Mouse (Mus musculus) gastrocnemius, adult 8-10 months (tissue): ENCODE results near the gene Pigq. TPM values are rescaled to one million over a fixed set of nuclear protein-coding genes. Genes with fewer than 3 reads are reported as not detected.

Experiments
- DNase-seq, 2 experiments: peaks; one replicate each; pipeline ENCODE4 v3.0.0; 2022; ENCODE audit warnings: low spot score in 2 of 2
- total RNA-seq, 4 experiments: library from RNA; stranded (reverse); gene quantifications; 2 replicates each; pipeline ENCODE4 v1.2.4; 2022

Pigq gene
- total RNA-seq, 4 experiments from 2014 or later: 18.1 to 21.0 (median 18.8) TPM

GRCm38 (mm10) chr17:25958771-25959494 is 14.2 kb upstream of the Pigq start:
- no peak for DNase-seq

- no peak for DNase-seq
Measured at GRCm38 (mm10) chr17:25957586-25958051, 12.9 kb upstream of the Pigq start.

- no peak for DNase-seq
Measured at GRCm38 (mm10) chr17:25956631-25957030, 11.9 kb upstream of the Pigq start.

DNA sequence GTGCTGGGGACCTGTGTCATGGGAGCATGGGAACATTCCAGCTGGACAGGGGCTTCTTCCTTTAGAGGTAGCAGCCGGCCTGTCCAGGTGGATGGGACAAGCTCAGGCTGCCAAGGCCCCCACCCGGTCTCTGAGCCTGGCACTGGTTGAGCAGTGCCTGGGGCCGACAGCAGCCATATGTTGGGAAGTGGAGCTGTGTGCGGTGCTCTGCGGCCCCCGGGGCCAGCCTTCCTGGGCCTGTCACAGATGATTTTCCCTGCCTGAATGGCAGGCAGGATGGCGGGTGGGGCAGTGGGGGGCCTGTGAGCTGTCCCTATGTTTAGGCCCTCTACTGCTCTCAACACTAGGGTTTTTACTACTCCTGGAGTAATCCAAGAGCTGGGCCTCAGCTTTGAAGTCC is 11.5 kb upstream of the Pigq start:
- no peak for DNase-seq

- DNase-seq: no peak
Measured at GRCm38 (mm10) chr17:25955736-25956135, 11.0 kb upstream of the Pigq start.

DNA sequence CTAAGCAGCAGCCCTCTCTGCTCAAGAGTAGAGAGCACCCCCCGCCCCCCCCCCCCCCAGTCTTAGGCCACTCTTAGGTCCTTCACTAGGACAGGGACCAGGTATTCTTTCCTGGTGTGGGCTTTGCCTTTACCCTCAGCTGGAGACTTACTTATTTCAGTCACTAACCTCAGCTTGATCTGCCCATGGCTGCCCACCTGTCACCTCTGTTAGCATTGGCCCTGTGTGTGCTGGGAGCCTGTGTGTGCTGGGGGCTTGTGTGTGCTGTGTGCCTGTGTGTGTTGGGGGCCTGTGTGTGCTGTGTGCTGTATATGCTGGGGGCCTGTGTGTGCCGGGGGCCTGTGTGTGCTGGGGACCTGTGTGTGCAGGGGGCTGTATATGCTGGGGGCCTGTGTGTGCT is 9.9 kb upstream of the Pigq start:
- DNase-seq: no peak

GRCm38 (mm10) chr17:25953161-25953560 is 8.4 kb upstream of the Pigq start:
- no peak for DNase-seq

DNA sequence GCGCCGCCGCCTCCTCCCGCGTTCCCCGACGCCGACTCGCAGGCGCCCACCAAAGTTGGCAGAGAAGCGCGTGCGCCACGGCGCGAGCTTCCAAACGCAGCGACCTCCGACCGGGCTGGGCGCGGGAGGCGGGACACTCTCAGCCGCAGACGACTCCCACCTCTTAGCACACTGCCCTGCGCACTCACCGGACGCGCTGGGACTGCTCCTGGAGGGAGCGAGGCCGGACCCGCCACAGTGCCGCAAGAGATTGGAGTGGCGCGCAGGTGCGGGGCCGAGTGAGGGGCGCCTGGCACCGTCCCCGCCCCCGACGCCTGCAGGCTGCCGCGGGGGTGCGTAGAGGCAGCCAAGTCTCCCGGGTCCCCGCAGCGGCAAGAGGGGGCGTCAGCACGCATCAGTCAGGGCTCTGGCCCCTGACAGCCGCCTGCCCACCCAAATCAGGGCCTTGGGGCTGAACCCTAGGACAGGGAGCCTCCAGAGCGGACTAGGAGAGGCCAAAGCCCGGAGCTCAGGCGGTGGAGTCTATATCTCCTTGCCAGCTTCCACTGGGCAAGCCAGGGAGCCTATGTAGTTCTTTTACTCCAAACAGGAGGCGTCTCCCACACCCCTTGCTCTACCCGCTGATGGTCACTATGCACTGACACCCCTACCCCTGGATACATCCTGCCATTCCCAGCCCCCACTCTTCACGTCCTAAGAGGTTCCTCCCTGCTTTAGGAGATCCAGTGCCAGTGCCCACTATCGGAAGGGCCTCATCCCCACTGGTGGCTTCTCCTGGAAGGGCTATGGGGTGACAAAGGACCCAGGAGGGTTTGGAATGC is 7.3 kb upstream of the Pigq start, which contains the start of gene A930017K11Rik:
Gene A930017K11Rik (minus strand): TSS at position 763 of the 821 bp plus-strand sequence.
- no peak for DNase-seq

DNA sequence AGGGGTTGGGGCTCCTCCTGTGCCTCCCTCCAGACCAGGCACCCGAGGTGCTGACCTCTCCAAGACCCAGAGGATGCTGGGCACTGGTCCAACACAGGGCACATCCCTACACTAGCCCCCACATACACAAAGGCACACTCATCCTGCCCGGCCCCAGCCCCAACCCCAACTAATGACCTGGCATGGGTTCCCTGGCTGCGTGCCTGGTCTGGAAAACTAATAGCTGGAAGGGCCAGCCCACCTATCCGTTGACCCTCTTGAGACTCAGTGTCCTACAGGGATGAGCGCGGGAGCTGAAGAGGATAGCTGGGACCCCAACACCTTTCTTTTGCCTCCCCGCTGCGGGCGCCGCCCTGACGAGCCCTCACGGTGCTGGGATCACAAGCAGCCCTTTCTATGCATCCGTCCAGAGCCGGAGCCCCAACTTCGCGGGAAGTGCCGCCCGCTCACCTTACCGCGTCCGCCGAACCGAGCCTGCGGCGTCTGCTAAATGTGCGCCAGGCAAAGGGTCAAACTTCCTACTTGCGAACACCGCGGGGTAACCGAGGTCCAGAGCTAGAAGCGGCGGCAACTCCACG is 6.6 kb upstream of the Pigq start:
- no peak for DNase-seq

- no peak for DNase-seq
Measured at GRCm38 (mm10) chr17:25950706-25951105, 6.0 kb upstream of the Pigq start.

- no peak for DNase-seq
Measured at GRCm38 (mm10) chr17:25949981-25950380, 5.2 kb upstream of the Pigq start.

DNA sequence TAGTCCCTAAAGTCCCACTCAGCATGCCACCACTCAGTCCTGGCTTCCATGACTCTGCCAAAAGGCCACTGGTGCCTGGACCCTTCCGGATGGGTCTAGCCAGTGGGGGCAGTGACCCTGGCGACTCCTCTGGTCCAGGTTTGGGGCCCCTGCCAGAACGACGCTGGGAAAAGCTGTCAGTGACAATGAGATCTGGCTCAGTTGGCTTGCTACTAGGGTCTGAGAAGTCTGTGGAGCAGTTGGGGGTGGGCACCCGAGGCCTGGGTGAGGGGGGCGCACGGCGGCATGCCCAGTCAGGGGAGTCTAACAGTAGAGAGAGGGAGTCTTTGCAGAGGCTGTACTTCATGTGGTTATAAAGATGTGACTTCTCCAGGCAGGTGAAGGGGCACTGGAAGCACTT is 3.3 kb upstream of the Pigq start:
- no peak for DNase-seq

DNA sequence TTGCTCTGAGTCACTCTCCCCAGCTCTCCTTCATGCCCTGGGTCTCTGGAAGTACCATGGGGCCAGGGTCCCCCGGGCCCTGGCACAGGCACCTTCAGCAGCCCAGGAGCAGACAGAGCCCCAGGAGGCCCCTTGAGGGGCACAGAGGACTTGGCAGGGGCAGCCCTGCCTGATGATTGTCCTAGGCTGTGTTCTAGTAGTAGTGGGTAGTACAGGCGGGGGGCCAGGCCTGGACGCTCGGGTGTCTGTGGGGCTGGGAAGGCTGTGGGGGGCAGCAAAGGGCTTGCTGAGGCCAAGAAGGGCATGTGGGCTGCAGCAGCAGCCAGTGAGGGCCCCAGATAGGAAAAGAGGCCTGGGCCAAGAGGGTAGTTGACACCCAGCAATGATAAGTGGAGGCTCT is 2.8 kb upstream of the Pigq start:
- DNase-seq: no peak

GRCm38 (mm10) chr17:25946891-25947290 is 2.2 kb upstream of the Pigq start:
- DNase-seq: no peak

DNA sequence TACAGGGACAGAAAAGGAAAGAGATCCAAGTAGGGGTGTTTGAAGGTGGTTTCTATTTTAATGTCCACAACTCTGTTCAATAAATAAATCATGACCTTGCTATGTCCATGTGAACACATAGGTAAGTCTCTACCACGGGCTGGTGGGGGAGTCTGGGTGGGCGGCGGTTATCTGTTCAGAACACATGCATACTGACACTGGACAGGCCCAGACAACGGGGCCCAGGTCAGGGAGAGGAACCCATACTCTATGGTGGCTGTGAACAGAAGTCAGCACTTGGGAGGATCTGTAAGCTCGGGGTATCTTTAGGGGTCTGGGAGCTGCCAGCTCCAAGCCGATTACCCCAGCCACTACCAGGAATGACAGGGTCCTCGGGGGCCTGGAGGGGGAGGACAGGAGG is 1.6 kb upstream of the Pigq start:
- DNase-seq: no peak

DNA sequence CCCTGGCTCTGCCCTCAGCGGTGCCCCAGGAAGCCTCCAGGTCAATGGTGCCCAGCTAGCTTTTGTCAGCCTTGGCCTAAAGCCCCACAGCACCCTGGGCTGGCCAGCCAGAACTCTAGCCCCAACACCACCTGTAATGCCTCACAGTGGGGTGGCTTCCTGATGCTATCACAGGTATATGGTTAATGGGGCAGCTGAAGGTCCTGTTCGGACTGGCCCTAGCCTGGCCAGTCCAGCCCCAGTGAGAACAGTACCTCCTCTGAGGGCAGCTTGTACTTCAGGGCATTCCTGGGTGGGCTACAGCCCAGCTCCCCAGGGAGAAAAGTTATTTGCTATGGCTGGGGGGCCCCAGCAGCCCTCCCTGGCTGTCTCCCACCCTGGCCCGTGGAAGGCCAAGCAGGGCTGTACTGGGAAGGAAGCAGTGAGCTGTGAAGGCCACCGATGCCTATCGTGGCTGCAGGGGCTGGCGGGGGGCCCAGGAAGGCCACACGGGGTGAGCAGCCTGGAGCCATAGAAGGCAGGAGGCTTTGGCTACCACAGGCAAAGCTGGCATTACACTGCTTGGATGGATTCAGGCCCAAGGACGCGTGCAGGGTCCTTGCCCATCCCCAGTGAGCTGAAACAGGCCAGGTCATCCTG is 900 bp upstream of the Pigq start:
- DNase-seq: peak in 1 of 2 experiments; percentile 24

DNA sequence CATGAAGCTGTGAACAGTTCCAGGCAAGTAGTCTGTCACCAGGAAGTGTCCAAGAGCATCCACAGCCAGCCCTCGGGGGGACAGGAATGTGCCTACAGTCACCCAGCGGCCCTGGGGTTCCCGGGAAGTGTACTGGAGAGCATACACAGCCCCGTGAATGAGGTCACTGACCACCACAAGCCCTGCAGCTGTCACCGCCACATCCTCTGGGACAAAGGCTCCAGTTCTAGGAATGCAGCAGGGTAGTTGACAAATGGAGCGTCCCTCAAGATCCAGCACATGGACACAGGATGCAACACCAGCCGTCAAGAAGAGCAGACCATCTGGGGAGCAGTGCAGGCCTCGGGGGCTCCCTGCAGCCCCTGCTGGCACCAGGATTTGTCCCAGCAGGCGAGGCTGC is 967 bp downstream of the Pigq start:
- no peak for DNase-seq

DNA sequence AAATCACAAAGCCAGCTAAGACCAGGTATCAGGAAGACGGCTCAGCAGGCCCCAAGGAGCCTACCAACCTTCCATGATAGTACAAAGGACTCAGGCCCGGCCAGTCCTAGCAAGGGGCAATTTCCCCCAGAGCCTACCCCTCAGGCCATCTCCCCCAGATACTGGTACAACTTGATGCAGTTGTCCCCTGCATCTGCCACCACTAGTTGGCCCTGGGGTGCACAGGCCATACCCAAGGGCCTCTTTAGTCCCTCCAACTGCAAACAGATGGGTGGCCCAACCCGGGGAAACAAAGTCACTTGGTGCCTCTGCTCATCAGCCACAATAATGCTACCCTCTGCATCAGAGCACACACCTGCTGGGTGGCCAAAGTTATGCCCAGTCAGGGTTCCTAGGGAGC is 1.5 kb downstream of the Pigq start:
- no peak for DNase-seq

DNA sequence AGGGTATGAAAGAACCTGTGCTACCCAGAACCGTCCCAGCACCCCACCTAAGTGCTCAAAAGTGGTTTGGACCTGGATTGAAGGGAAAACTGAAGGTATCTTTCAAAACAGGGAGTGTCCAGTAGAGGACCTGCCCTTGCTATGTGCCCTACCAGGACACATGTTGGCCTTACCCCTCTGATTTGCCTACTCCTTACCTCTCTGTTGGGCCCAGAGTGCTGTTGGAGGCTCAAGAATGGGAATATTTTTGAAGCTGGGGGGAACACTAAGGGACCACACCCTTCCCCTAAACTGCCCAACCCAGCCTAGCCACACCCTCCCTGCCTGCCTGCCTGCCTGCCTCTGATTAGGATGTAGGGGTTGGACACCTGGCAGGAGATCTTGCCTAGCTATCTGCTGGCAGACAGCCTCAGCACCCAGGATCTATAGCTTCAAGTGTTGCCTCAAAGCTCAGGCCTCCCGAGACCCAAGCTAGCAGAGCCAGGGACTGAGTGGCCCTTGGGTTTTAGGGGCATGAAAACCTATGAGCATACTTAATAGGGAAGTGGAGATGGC is 2.1 kb downstream of the Pigq start:
- no peak for DNase-seq

GRCm38 (mm10) chr17:25941511-25942241 is 3.1 kb downstream of the Pigq start:
- DNase-seq: peak; percentile 36 to 57

GRCm38 (mm10) chr17:25934526-25934925 is 10.2 kb downstream of the Pigq start:
- DNase-seq: no peak
